Mouse (Mus musculus): ENCODE results near the gene Lims1. TPM values are rescaled to one million over a fixed set of nuclear protein-coding genes. Genes with fewer than 3 reads are reported as not detected.
A peak's percentile ranks its signal among the peaks of the same experiment; 100 is the strongest.

Gene Lims1
- polyA plus RNA-seq, 1 experiment: 23.0 TPM

- peaks cover 94% of the 10 kb centered on the region for H3K79me2 ChIP-seq (ENCODE audit: control insufficient read depth, insufficient read depth)
- H3ac ChIP-seq (ENCODE audit: control insufficient read depth, insufficient read length): no peak overlapping the region
- no peak overlapping the region for H3K4me3 ChIP-seq
- TF ChIP-seq SRF (IDR thresholded peaks at IDR 0.05; ENCODE audit: control insufficient read depth, insufficient read length, low read depth) (no peak), CEBPB (IDR thresholded peaks at IDR 0.05; ENCODE audit: insufficient read depth, poor library complexity, severe bottlenecking) (no peak), TCF12 (IDR thresholded peaks at IDR 0.05; ENCODE audit: insufficient read depth, poor library complexity, severe bottlenecking) (no peak), MYOD1 (IDR thresholded peaks at IDR 0.05; ENCODE audit: control insufficient read depth in 1 of 3, insufficient read length in 2 of 3, low read depth in 2 of 3) (no peak), POLR2A (IDR thresholded peaks at IDR 0.05; ENCODE audit: insufficient read length, low read depth) (no peak), TCF3 (IDR thresholded peaks at IDR 0.05; ENCODE audit: insufficient read length, low read depth) (no peak), MAX (IDR thresholded peaks at IDR 0.05; ENCODE audit: low read depth) (no peak), REST (IDR thresholded peaks at IDR 0.05; ENCODE audit: insufficient read depth, insufficient read length) (no peak), MYOG (IDR thresholded peaks at IDR 0.05; ENCODE audit: control insufficient read depth in 1 of 3, insufficient read depth in 1 of 3, insufficient read length in 2 of 3, low read depth in 2 of 3) (no peak), USF1 (IDR thresholded peaks at IDR 0.05; ENCODE audit: low read depth) (no peak), E2F4 (IDR thresholded peaks at IDR 0.05; ENCODE audit: insufficient read depth) (no peak), POLR2AphosphoS2 (IDR thresholded peaks at IDR 0.05; ENCODE audit: insufficient read length, low read depth) (no peak)
- H3K36me3 ChIP-seq (ENCODE audit: control insufficient read depth, insufficient read depth): no peaks in the 10 kb centered on the region
- peak overlapping the region; percentile 70 for H3K4me2 ChIP-seq (ENCODE audit: low read depth)
- no peaks in the 10 kb centered on the region for H3K27me3 ChIP-seq (ENCODE audit: control insufficient read depth, insufficient read depth, insufficient read length)
These were observed 59.4 kb downstream of the Lims1 start for GRCm38 (mm10) chr10:58382621-58383101.

GRCm38 (mm10) chr10:58383282-58383681 is 60.0 kb downstream of the Lims1 start:
- Histone ChIP-seq H3K4me2 (ENCODE audit: low read depth) (peak overlapping the region; percentile 70), H3K79me2 (ENCODE audit: control insufficient read depth, insufficient read depth) (peaks cover 95% of the 10 kb centered on the region), H3K4me3 (no peak overlapping the region), H3ac (ENCODE audit: control insufficient read depth, insufficient read length) (no peak overlapping the region), H3K36me3 (ENCODE audit: control insufficient read depth, insufficient read depth) (no peaks in the 10 kb centered on the region), H3K27me3 (ENCODE audit: control insufficient read depth, insufficient read depth, insufficient read length) (no peaks in the 10 kb centered on the region)
- TF ChIP-seq CEBPB (IDR thresholded peaks at IDR 0.05; ENCODE audit: insufficient read depth, poor library complexity, severe bottlenecking) (no peak), POLR2A (IDR thresholded peaks at IDR 0.05; ENCODE audit: insufficient read length, low read depth) (no peak), MYOD1 (IDR thresholded peaks at IDR 0.05; ENCODE audit: control insufficient read depth in 1 of 3, insufficient read length in 2 of 3, low read depth in 2 of 3) (peak in 1 of 3 experiments; percentile 31), TCF12 (IDR thresholded peaks at IDR 0.05; ENCODE audit: insufficient read depth, poor library complexity, severe bottlenecking) (no peak), TCF3 (IDR thresholded peaks at IDR 0.05; ENCODE audit: insufficient read length, low read depth) (no peak), POLR2AphosphoS2 (IDR thresholded peaks at IDR 0.05; ENCODE audit: insufficient read length, low read depth) (no peak), USF1 (IDR thresholded peaks at IDR 0.05; ENCODE audit: low read depth) (no peak), SRF (IDR thresholded peaks at IDR 0.05; ENCODE audit: control insufficient read depth, insufficient read length, low read depth) (peak; percentile 83), MYOG (IDR thresholded peaks at IDR 0.05; ENCODE audit: control insufficient read depth in 1 of 3, insufficient read depth in 1 of 3, insufficient read length in 2 of 3, low read depth in 2 of 3) (no peak), MAX (IDR thresholded peaks at IDR 0.05; ENCODE audit: low read depth) (no peak), E2F4 (IDR thresholded peaks at IDR 0.05; ENCODE audit: insufficient read depth) (no peak), REST (IDR thresholded peaks at IDR 0.05; ENCODE audit: insufficient read depth, insufficient read length) (no peak)

GRCm38 (mm10) chr10:58383761-58384160 is 60.5 kb downstream of the Lims1 start:
- Histone ChIP-seq H3K4me2 (ENCODE audit: low read depth) (peak overlapping the region; percentile 70), H3K4me3 (no peak overlapping the region), H3K27me3 (ENCODE audit: control insufficient read depth, insufficient read depth, insufficient read length) (no peaks in the 10 kb centered on the region), H3ac (ENCODE audit: control insufficient read depth, insufficient read length) (no peak overlapping the region), H3K36me3 (ENCODE audit: control insufficient read depth, insufficient read depth) (no peaks in the 10 kb centered on the region), H3K79me2 (ENCODE audit: control insufficient read depth, insufficient read depth) (peaks cover 95% of the 10 kb centered on the region)
- no peak for TF ChIP-seq USF1 (IDR thresholded peaks at IDR 0.05; ENCODE audit: low read depth)
- TF ChIP-seq POLR2A (IDR thresholded peaks at IDR 0.05; ENCODE audit: insufficient read length, low read depth): no peak
- TF ChIP-seq TCF12 (IDR thresholded peaks at IDR 0.05; ENCODE audit: insufficient read depth, poor library complexity, severe bottlenecking): no peak
- no peak for TF ChIP-seq TCF3 (IDR thresholded peaks at IDR 0.05; ENCODE audit: insufficient read length, low read depth)
- TF ChIP-seq MYOD1 (IDR thresholded peaks at IDR 0.05; ENCODE audit: control insufficient read depth in 1 of 3, insufficient read length in 2 of 3, low read depth in 2 of 3): no peak
- TF ChIP-seq MYOG (IDR thresholded peaks at IDR 0.05; ENCODE audit: control insufficient read depth in 1 of 3, insufficient read depth in 1 of 3, insufficient read length in 2 of 3, low read depth in 2 of 3): no peak
- no peak for TF ChIP-seq POLR2AphosphoS2 (IDR thresholded peaks at IDR 0.05; ENCODE audit: insufficient read length, low read depth)
- TF ChIP-seq MAX (IDR thresholded peaks at IDR 0.05; ENCODE audit: low read depth): no peak
- no peak for TF ChIP-seq REST (IDR thresholded peaks at IDR 0.05; ENCODE audit: insufficient read depth, insufficient read length)
- TF ChIP-seq CEBPB (IDR thresholded peaks at IDR 0.05; ENCODE audit: insufficient read depth, poor library complexity, severe bottlenecking): no peak
- TF ChIP-seq E2F4 (IDR thresholded peaks at IDR 0.05; ENCODE audit: insufficient read depth): no peak
- TF ChIP-seq SRF (IDR thresholded peaks at IDR 0.05; ENCODE audit: control insufficient read depth, insufficient read length, low read depth): no peak

- no peak for TF ChIP-seq MYOD1 (IDR thresholded peaks at IDR 0.05; ENCODE audit: control insufficient read depth in 1 of 3, insufficient read length in 2 of 3, low read depth in 2 of 3)
- TF ChIP-seq MYOG (IDR thresholded peaks at IDR 0.05; ENCODE audit: control insufficient read depth in 1 of 3, insufficient read depth in 1 of 3, insufficient read length in 2 of 3, low read depth in 2 of 3): no peak
- TF ChIP-seq POLR2AphosphoS2 (IDR thresholded peaks at IDR 0.05; ENCODE audit: insufficient read length, low read depth): no peak
- TF ChIP-seq USF1 (IDR thresholded peaks at IDR 0.05; ENCODE audit: low read depth): no peak
- TF ChIP-seq SRF (IDR thresholded peaks at IDR 0.05; ENCODE audit: control insufficient read depth, insufficient read length, low read depth): no peak
- no peak for TF ChIP-seq E2F4 (IDR thresholded peaks at IDR 0.05; ENCODE audit: insufficient read depth)
- no peak for TF ChIP-seq TCF12 (IDR thresholded peaks at IDR 0.05; ENCODE audit: insufficient read depth, poor library complexity, severe bottlenecking)
- TF ChIP-seq POLR2A (IDR thresholded peaks at IDR 0.05; ENCODE audit: insufficient read length, low read depth): no peak
- no peak for TF ChIP-seq TCF3 (IDR thresholded peaks at IDR 0.05; ENCODE audit: insufficient read length, low read depth)
- H3K79me2 ChIP-seq (ENCODE audit: control insufficient read depth, insufficient read depth): peaks cover 94% of the 10 kb centered on the region
- no peak overlapping the region for H3K4me3 ChIP-seq
- no peak overlapping the region for H3ac ChIP-seq (ENCODE audit: control insufficient read depth, insufficient read length)
- no peaks in the 10 kb centered on the region for H3K27me3 ChIP-seq (ENCODE audit: control insufficient read depth, insufficient read depth, insufficient read length)
- H3K4me2 ChIP-seq (ENCODE audit: low read depth): no peak overlapping the region
- H3K36me3 ChIP-seq (ENCODE audit: control insufficient read depth, insufficient read depth): no peaks in the 10 kb centered on the region
These were observed 62.4 kb downstream of the Lims1 start for GRCm38 (mm10) chr10:58385629-58386028.
